Mouse (Mus musculus) hindbrain, embryonic 14.5 days (tissue): Measurements from ENCODE around the gene Olfr584. TPM values are rescaled to one million over a fixed set of nuclear protein-coding genes. Genes with fewer than 3 reads are reported as not detected.

Experiments
- ATAC-seq: fragments of 200-750 bp; cut with Nextera tagmentation; 2 replicates; pipeline ENCODE4 v1.8.0; 2017; ENCODE audit warnings: moderate number of reproducible peaks, mild to moderate bottlenecking, moderate TSS enrichment, moderate library complexity; ENCODE audit not compliant: low FRiP score
- DNase-seq: peaks from one replicate; pipeline ENCODE4 v3.0.0-alpha.2; 2015; ENCODE audit warnings: low spot score
- H3K27ac ChIP-seq: fragments of 300-500 bp; sonication (generic); 2 replicates; pipeline ENCODE4 v1.5.1; 2014; ENCODE audit warnings: mild to moderate bottlenecking, moderate library complexity
- H3K27me3 ChIP-seq: fragments of 300-500 bp; sonication (generic); 2 replicates; pipeline ENCODE4 v1.6.1; 2014; ENCODE audit warnings: mild to moderate bottlenecking, low read length, mixed read lengths; ENCODE audit not compliant: control insufficient read depth, insufficient read depth
- H3K36me3 ChIP-seq: fragments of 300-500 bp; sonication (generic); replicated peaks from 2 replicates; pipeline ENCODE4 v1.6.1; 2014; ENCODE audit not compliant: control insufficient read depth, insufficient read depth
- H3K4me1 ChIP-seq: fragments of 300-500 bp; sonication (generic); replicated peaks from 2 replicates; pipeline ENCODE4 v1.6.1; 2014; ENCODE audit warnings: antibody characterized with exemption, low read length, mixed read lengths; ENCODE audit not compliant: control insufficient read depth, insufficient read depth
- H3K4me2 ChIP-seq: fragments of 300-500 bp; sonication (generic); replicated peaks from 2 replicates; pipeline ENCODE4 v1.6.1; 2014; ENCODE audit warnings: mild to moderate bottlenecking, moderate library complexity
- H3K4me3 ChIP-seq: fragments of 300-500 bp; sonication (generic); replicated peaks from 2 replicates; pipeline ENCODE4 v1.5.1; 2014; ENCODE audit warnings: mild to moderate bottlenecking, low read length
- H3K9ac ChIP-seq: fragments of 300-500 bp; sonication (generic); 2 replicates; pipeline ENCODE4 v1.6.1; 2014
- H3K9me3 ChIP-seq: fragments of 300-500 bp; sonication (generic); 2 replicates; pipeline ENCODE4 v1.6.1; 2016; ENCODE audit warnings: low read length; ENCODE audit not compliant: control insufficient read depth
- WGBS: fragments of 180-500 bp; shearing (Covaris S2); extraction: QIAGEN DNeasy Blood & Tissue Kit; methylation state at CpG from one replicate; pipeline ENCODE4 v1.1.7; 2014; 5-methylcytosine and 5-hydroxymethylcytosine counted together
- polyA plus RNA-seq: library from polyadenylated mRNA; unstranded; fragments of >200 nt; fragmentation: Nextera tagmentation; extraction: Ambion mirVana; gene quantifications from 2 replicates; pipeline ENCODE4 v1.2.1, GENCODE M21; 2014

Olfr584 gene
- not detected in 2 replicates for polyA plus RNA-seq

DNA sequence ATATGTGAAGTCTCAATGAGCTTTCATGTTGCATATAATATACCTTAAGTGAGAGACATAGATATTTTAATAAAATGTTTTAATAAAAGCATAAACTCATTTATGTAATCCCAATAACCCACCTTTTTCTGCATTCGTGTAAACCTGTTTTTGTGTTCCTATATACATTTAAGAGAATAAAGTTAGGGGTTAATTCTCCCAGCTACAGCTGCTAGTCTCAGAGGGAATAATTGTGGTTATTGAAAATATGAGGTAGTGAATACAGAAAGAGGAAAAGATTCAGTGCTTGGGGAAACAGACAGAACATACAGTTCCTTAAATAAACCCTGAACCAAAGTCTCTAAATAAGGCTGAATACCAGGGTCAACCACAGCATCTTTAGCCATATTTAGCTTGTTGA lies at the start of gene Olfr584:
Gene Olfr584, plus strand, starts transcription at position 301 of the 400 bp plus-strand sequence.
- no peak within 1 kb of the TSS for H3K9ac ChIP-seq
- DNase-seq (no peak), ATAC-seq (no peak)
- H3K4me3 ChIP-seq: no peak within 1 kb of the TSS
- 85% methylated on average over 1 of the region's 1 CpGs for WGBS
- peaks cover 4% of the 10 kb centered on the region; the same call in 1 of the 2 replicates for H3K9me3 ChIP-seq
- no peaks in the 10 kb centered on the region for H3K4me1 ChIP-seq
- no peaks in the 10 kb centered on the region for H3K36me3 ChIP-seq
- no peak within 1 kb of the TSS for H3K4me2 ChIP-seq
- H3K27ac ChIP-seq: no peak within 1 kb of the TSS
- no peaks in the 10 kb centered on the region for H3K27me3 ChIP-seq

- H3K27me3 ChIP-seq: no peaks in the 10 kb centered on the region
- no peak within 1 kb of the TSS for H3K4me2 ChIP-seq
- H3K9ac ChIP-seq: no peak within 1 kb of the TSS
- H3K36me3 ChIP-seq: no peaks in the 10 kb centered on the region
- H3K27ac ChIP-seq: no peak within 1 kb of the TSS
- no peaks in the 10 kb centered on the region for H3K9me3 ChIP-seq
- no peak within 1 kb of the TSS for H3K4me3 ChIP-seq
- H3K4me1 ChIP-seq: no peaks in the 10 kb centered on the region
- ATAC-seq: no peak
- DNase-seq: no peak
Measured at GRCm38 (mm10) chr7:103037724-103038123, 44.0 kb upstream of the Olfr584 start, which contains the start of gene Olfr582. Olfr582 (plus strand) TSS chr7:103038024.

DNA sequence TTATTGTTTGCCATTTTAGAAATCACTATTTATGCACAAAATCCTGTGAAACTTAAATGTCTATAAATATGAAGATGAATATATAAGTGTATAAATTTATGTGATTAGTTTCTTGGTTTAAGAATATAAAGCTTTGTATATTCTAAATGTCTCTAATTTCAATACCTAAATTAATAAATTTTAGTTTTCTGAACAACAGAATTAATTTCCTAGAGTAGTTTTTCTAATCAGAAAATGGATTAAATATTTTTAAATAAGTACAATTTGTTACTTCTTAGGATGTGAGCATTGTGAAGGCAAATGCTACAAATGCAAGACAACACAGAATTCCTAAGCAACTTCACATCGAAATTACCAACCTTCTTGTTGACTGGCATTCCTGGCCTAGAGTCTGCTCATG lies 30.7 kb upstream of the Olfr584 start, which contains the start of gene Olfr583:
Gene Olfr583, plus strand, starts transcription at position 301 of the 400 bp plus-strand sequence.
- DNase-seq (no peak), ATAC-seq (no peak)
- no peak within 1 kb of the TSS for H3K27ac ChIP-seq
- no peak within 1 kb of the TSS for H3K4me3 ChIP-seq
- no peak within 1 kb of the TSS for H3K9ac ChIP-seq
- no peaks in the 10 kb centered on the region for H3K36me3 ChIP-seq
- no peaks in the 10 kb centered on the region for H3K9me3 ChIP-seq
- 100% methylated on average over 1 of the region's 1 CpGs for WGBS
- H3K4me1 ChIP-seq: no peaks in the 10 kb centered on the region
- no peak within 1 kb of the TSS for H3K4me2 ChIP-seq
- no peaks in the 10 kb centered on the region for H3K27me3 ChIP-seq

DNA sequence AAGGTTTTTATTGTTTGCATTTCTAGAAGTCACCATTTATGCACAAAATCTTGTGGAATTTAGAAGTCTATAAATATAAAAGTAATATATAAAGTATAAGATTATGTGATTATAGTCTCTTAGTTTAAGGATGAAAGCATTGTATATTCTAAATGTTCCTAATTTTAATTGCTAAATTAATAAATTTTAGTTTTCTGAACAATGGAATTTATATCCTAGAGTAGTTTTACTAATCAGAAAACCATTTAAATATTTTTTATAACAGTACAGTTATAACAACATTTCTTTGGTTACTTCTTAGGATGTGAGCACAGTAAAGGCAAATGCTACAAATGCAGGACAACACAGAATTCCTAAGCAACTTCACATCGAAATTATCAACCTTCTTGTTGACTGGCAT lies 15.7 kb downstream of the Olfr584 start, which contains the start of gene Olfr585:
Gene Olfr585, plus strand, starts transcription at position 301 of the 400 bp plus-strand sequence.
- no peaks in the 10 kb centered on the region for H3K9me3 ChIP-seq
- H3K27me3 ChIP-seq: no peaks in the 10 kb centered on the region
- H3K27ac ChIP-seq: no peak within 1 kb of the TSS
- no peak within 1 kb of the TSS for H3K4me2 ChIP-seq
- no peak within 1 kb of the TSS for H3K4me3 ChIP-seq
- WGBS: 93% methylated on average over 1 of the region's 1 CpGs
- DNase-seq (no peak), ATAC-seq (no peak)
- no peaks in the 10 kb centered on the region for H3K4me1 ChIP-seq
- no peak within 1 kb of the TSS for H3K9ac ChIP-seq
- no peaks in the 10 kb centered on the region for H3K36me3 ChIP-seq

DNA sequence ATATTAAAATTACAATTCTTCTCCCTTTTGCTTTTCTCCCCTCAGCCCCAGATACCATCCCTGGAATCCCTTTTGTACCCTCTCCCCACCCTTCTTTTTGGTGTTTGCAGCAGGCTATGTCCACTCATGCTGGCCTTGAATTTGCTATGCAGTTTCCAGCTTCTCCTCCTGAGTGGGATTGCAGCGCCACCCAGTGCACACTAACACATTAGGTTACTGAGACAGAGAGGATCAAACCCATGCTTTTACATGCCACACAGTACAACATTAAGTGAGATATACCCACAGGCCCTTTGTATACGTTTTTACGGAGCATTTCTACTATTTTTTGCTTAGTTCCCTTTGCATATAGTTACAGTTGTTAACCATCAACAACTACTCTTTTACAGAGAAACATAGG lies 37.7 kb downstream of the Olfr584 start:
- 56% methylated on average over 3 of the region's 3 CpGs for WGBS
- Histone ChIP-seq H3K4me2 (no peak overlapping the region), H3K9me3 (no peaks in the 10 kb centered on the region), H3K27ac (no peak overlapping the region), H3K4me3 (no peak overlapping the region), H3K9ac (no peak overlapping the region), H3K36me3 (no peaks in the 10 kb centered on the region), H3K27me3 (no peaks in the 10 kb centered on the region), H3K4me1 (no peaks in the 10 kb centered on the region)
- DNase-seq (peak; percentile 29), ATAC-seq (no peak)

DNA sequence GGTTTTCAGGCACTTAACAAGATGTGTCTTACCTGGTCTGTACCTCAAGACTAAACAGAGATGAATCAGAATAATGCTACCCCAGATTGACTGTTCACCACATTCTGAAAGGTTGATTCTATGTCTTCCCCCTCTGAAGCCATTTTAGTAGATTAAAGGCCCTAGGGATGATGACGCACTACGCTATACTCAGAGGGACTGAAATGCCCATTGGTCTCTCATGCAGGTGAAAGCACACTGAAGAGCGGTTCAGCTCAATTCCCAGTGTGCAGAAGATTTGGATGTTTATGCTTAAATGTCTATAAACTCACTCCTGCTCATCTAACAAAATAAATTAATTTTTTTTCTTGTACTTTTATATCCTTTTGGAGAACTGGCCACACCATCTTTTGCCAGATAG lies 43.9 kb downstream of the Olfr584 start, which contains the start of gene Olfr586:
Gene Olfr586, minus strand, starts transcription at position 101 of the 400 bp plus-strand sequence.
- Histone ChIP-seq H3K27me3 (no peaks in the 10 kb centered on the region), H3K4me1 (no peaks in the 10 kb centered on the region), H3K9ac (no peak within 1 kb of the TSS), H3K4me2 (no peak within 1 kb of the TSS), H3K9me3 (no peaks in the 10 kb centered on the region), H3K4me3 (no peak within 1 kb of the TSS), H3K36me3 (no peaks in the 10 kb centered on the region), H3K27ac (no peak within 1 kb of the TSS)
- 91% methylated on average over 3 of the region's 3 CpGs for WGBS
- DNase-seq: no peak
- ATAC-seq: no peak

Other genes with a start within 250 kb of the Olfr584 start
- gene Olfr566, start 223.1 kb upstream of the Olfr584 start, polyA plus RNA-seq: not detected in 2 replicates
- gene Olfr568, start 204.8 kb upstream of the Olfr584 start, polyA plus RNA-seq: not detected in 2 replicates
- gene Olfr569, start 191.0 kb upstream of the Olfr584 start, polyA plus RNA-seq: not detected in 2 replicates
- 0.25 TPM in 1 of 2 replicates, not detected in the other for gene Olfr570, start 187.3 kb upstream of the Olfr584 start, polyA plus RNA-seq
- not detected in 2 replicates for gene Olfr571, start 164.3 kb upstream of the Olfr584 start, polyA plus RNA-seq
- gene Olfr572, start 157.5 kb upstream of the Olfr584 start, polyA plus RNA-seq: not detected in 2 replicates
- not detected in 2 replicates for gene Olfr573-ps1, start 139.3 kb upstream of the Olfr584 start, polyA plus RNA-seq
- not detected in 2 replicates for gene Olfr574, start 133.4 kb upstream of the Olfr584 start, polyA plus RNA-seq
- not detected in 2 replicates for gene Olfr575, start 123.1 kb upstream of the Olfr584 start, polyA plus RNA-seq
- gene Olfr576, start 119.2 kb upstream of the Olfr584 start, polyA plus RNA-seq: not detected in 2 replicates
- not detected in 2 replicates for gene Olfr577, start 105.9 kb upstream of the Olfr584 start, polyA plus RNA-seq
- not detected in 2 replicates for gene Olfr578, start 92.6 kb upstream of the Olfr584 start, polyA plus RNA-seq
- gene Olfr582, start 43.9 kb upstream of the Olfr584 start, polyA plus RNA-seq: not detected in 2 replicates
- gene Olfr583, start 30.6 kb upstream of the Olfr584 start, polyA plus RNA-seq: not detected in 2 replicates
- not detected in 2 replicates for gene Olfr585, start 15.8 kb downstream of the Olfr584 start, polyA plus RNA-seq
- not detected in 2 replicates for gene Olfr586, start 43.8 kb downstream of the Olfr584 start, polyA plus RNA-seq
- gene Olfr588-ps1, start 59.0 kb downstream of the Olfr584 start, polyA plus RNA-seq: not detected in 2 replicates
- not detected in 2 replicates for gene Olfr589, start 74.5 kb downstream of the Olfr584 start, polyA plus RNA-seq
- not detected in 2 replicates for gene Olfr591, start 96.5 kb downstream of the Olfr584 start, polyA plus RNA-seq
- gene Olfr592, start 102.9 kb downstream of the Olfr584 start, polyA plus RNA-seq: not detected in 2 replicates
- not detected in 2 replicates for gene Olfr593, start 130.0 kb downstream of the Olfr584 start, polyA plus RNA-seq
- 0.07 TPM in 1 of 2 replicates, not detected in the other for gene Olfr594, start 135.1 kb downstream of the Olfr584 start, polyA plus RNA-seq
- gene Usp17ld, start 170.6 kb downstream of the Olfr584 start, polyA plus RNA-seq: not detected in 2 replicates
- not detected in 2 replicates for gene Olfr596, start 223.8 kb downstream of the Olfr584 start, polyA plus RNA-seq
- not detected in 2 replicates for gene Olfr597, start 234.4 kb downstream of the Olfr584 start, polyA plus RNA-seq
- not detected in 2 replicates for gene Olfr598, start 241.7 kb downstream of the Olfr584 start, polyA plus RNA-seq